Mouse (Mus musculus) hindbrain, embryonic 14.5 days (tissue): ENCODE data around the gene Ccdc162. TPM values are rescaled to one million over a fixed set of nuclear protein-coding genes. Genes with fewer than 3 reads are reported as not detected.
"Not testable (repeated sequence)": the region's sequence is repeated elsewhere in the genome, so short reads cannot be mapped to it uniquely, and the experiment has no call there.

Experiments
- ATAC-seq: fragments of 200-750 bp; cut with Nextera tagmentation; 2 replicates; pipeline ENCODE4 v1.8.0; 2017; ENCODE audit warnings: moderate number of reproducible peaks, mild to moderate bottlenecking, moderate TSS enrichment, moderate library complexity; ENCODE audit not compliant: low FRiP score
- DNase-seq: peaks from one replicate; pipeline ENCODE4 v3.0.0-alpha.2; 2015; ENCODE audit warnings: low spot score
- H3K27ac ChIP-seq: fragments of 300-500 bp; sonication (generic); 2 replicates; pipeline ENCODE4 v1.5.1; 2014; ENCODE audit warnings: mild to moderate bottlenecking, moderate library complexity
- H3K27me3 ChIP-seq: fragments of 300-500 bp; sonication (generic); 2 replicates; pipeline ENCODE4 v1.6.1; 2014; ENCODE audit warnings: mild to moderate bottlenecking, low read length, mixed read lengths; ENCODE audit not compliant: control insufficient read depth, insufficient read depth
- H3K36me3 ChIP-seq: fragments of 300-500 bp; sonication (generic); replicated peaks from 2 replicates; pipeline ENCODE4 v1.6.1; 2014; ENCODE audit not compliant: control insufficient read depth, insufficient read depth
- H3K4me1 ChIP-seq: fragments of 300-500 bp; sonication (generic); replicated peaks from 2 replicates; pipeline ENCODE4 v1.6.1; 2014; ENCODE audit warnings: antibody characterized with exemption, low read length, mixed read lengths; ENCODE audit not compliant: control insufficient read depth, insufficient read depth
- H3K4me2 ChIP-seq: fragments of 300-500 bp; sonication (generic); replicated peaks from 2 replicates; pipeline ENCODE4 v1.6.1; 2014; ENCODE audit warnings: mild to moderate bottlenecking, moderate library complexity
- H3K4me3 ChIP-seq: fragments of 300-500 bp; sonication (generic); replicated peaks from 2 replicates; pipeline ENCODE4 v1.5.1; 2014; ENCODE audit warnings: mild to moderate bottlenecking, low read length
- H3K9ac ChIP-seq: fragments of 300-500 bp; sonication (generic); 2 replicates; pipeline ENCODE4 v1.6.1; 2014
- H3K9me3 ChIP-seq: fragments of 300-500 bp; sonication (generic); 2 replicates; pipeline ENCODE4 v1.6.1; 2016; ENCODE audit warnings: low read length; ENCODE audit not compliant: control insufficient read depth
- WGBS: fragments of 180-500 bp; shearing (Covaris S2); extraction: QIAGEN DNeasy Blood & Tissue Kit; methylation state at CpG from one replicate; pipeline ENCODE4 v1.1.7; 2014; 5-methylcytosine and 5-hydroxymethylcytosine counted together
- polyA plus RNA-seq: library from polyadenylated mRNA; unstranded; fragments of >200 nt; fragmentation: Nextera tagmentation; extraction: Ambion mirVana; gene quantifications from 2 replicates; pipeline ENCODE4 v1.2.1, GENCODE M21; 2014

Gene Ccdc162
- polyA plus RNA-seq, 1 experiment from 2014 or later: 2.7 TPM

- DNase-seq (peak; percentile 67), ATAC-seq (0 out of 2 replicates have a peak, but pooled peaks have one; percentile 37)
- Histone ChIP-seq H3K4me1 (peaks cover 4% of the 10 kb centered on the region; the same call in 1 of the 2 replicates), H3K4me2 (peak overlapping the region; percentile 48), H3K4me3 (no peak overlapping the region), H3K9ac (peak overlapping the region; percentile 32), H3K27ac (no peak overlapping the region), H3K27me3 (peaks cover 2% of the 10 kb centered on the region; the same call in 1 of the 2 replicates), H3K9me3 (no peaks in the 10 kb centered on the region), H3K36me3 (no peaks in the 10 kb centered on the region)
- WGBS: 25% methylated on average over 18 of the region's 18 CpGs
Measured at GRCm38 (mm10) chr10:41678746-41679360, 37.6 kb downstream of the Ccdc162 start.

DNA sequence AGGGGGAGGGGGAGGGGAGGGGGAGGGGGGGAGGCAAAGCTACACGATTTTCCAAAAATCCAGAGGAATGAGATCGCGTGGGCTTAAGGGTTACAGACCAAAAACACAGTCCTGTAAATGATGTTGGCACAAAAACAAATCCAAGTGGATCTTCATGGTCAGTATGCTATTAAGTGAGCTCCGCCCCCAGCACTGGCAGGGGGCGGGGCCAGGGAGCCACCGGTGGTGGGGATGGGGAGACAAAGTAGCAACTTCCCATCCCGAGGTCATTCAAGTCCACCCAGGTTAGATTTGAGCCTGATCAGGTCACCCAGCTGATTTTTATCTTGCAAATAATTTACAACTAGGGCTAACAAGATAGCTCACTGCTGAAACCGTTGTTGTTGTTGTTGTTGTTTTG is 39.0 kb downstream of the Ccdc162 start:
- no peak overlapping the region for H3K27ac ChIP-seq
- H3K9me3 ChIP-seq: no peaks in the 10 kb centered on the region
- DNase-seq (no peak), ATAC-seq (no peak)
- H3K4me1 ChIP-seq: peaks cover 4% of the 10 kb centered on the region; the same call in 1 of the 2 replicates
- H3K4me3 ChIP-seq: no peak overlapping the region
- H3K27me3 ChIP-seq: no peaks in the 10 kb centered on the region
- no peak overlapping the region for H3K9ac ChIP-seq
- no peak overlapping the region for H3K4me2 ChIP-seq
- WGBS: 68% methylated on average over 8 of the region's 8 CpGs
- no peaks in the 10 kb centered on the region for H3K36me3 ChIP-seq

GRCm38 (mm10) chr10:41676661-41677061 is 39.8 kb downstream of the Ccdc162 start:
- no peaks in the 10 kb centered on the region for H3K36me3 ChIP-seq
- H3K4me3 ChIP-seq: no peak overlapping the region
- H3K9me3 ChIP-seq: no peaks in the 10 kb centered on the region
- ATAC-seq: no peak
- no peak overlapping the region for H3K27ac ChIP-seq
- peaks cover 4% of the 10 kb centered on the region; the same call in 1 of the 2 replicates for H3K4me1 ChIP-seq
- 83% methylated on average over 6 of the region's 6 CpGs for WGBS
- no peak overlapping the region for H3K4me2 ChIP-seq
- H3K9ac ChIP-seq: no peak overlapping the region
- H3K27me3 ChIP-seq: no peaks in the 10 kb centered on the region
- DNase-seq: no peak

GRCm38 (mm10) chr10:41675842-41676571 is 40.4 kb downstream of the Ccdc162 start:
- Histone ChIP-seq H3K4me1 (peaks cover 4% of the 10 kb centered on the region; the same call in 1 of the 2 replicates), H3K36me3 (no peaks in the 10 kb centered on the region), H3K4me2 (no peak overlapping the region), H3K27me3 (no peaks in the 10 kb centered on the region), H3K4me3 (no peak overlapping the region), H3K27ac (no peak overlapping the region), H3K9ac (no peak overlapping the region), H3K9me3 (no peaks in the 10 kb centered on the region)
- ATAC-seq: no peak
- 93% methylated on average over 6 of the region's 6 CpGs for WGBS
- no peak for DNase-seq

DNA sequence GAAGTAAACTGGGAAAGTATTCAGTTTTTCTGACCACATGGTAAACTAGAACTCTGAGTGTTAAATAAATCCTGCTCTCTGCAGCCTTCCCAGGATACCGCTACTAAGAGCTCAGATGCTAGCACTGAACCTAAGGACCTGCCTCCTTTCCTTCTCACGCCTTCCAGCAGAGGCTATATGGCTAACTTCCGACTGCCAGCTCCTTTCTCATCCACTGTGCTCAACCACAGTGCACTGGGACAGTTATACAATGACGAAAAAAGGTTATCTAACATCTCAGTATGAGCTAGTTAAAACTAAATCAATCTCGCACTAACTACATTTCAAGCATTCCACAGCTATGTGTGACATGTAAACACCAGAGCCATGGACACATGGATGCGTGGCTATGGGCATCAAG is 41.2 kb downstream of the Ccdc162 start:
- 86% methylated on average over 6 of the region's 6 CpGs for WGBS
- ATAC-seq (no peak), DNase-seq (no peak)

DNA sequence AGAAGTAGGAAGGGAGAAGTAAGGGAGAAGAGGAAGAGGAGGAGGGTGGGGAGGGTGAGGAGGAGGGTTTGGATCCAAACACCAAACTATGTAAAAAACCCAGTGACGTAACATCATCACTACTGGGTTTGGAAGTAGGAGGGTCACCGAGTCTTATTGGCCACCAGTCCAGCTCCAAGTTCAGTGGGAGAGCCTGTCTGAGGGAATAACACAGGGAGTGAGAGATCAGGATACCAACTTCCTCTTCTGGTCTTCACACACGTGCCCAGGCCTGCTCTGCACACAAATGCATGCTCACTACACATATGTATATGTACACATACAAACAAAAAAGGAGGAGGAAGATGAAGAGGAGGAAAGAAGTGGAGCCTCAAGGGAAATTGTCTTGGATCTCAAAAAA is 42.1 kb downstream of the Ccdc162 start:
- H3K27ac ChIP-seq: no peak overlapping the region
- DNase-seq: no peak
- no peaks in the 10 kb centered on the region for H3K9me3 ChIP-seq
- H3K36me3 ChIP-seq: no peaks in the 10 kb centered on the region
- no peak overlapping the region for H3K4me2 ChIP-seq
- no peak overlapping the region for H3K9ac ChIP-seq
- peaks cover 4% of the 10 kb centered on the region; the same call in 1 of the 2 replicates for H3K4me1 ChIP-seq
- no peak overlapping the region for H3K4me3 ChIP-seq
- no peaks in the 10 kb centered on the region for H3K27me3 ChIP-seq
- 89% methylated on average over 3 of the region's 3 CpGs for WGBS
- ATAC-seq: no peak

More for the DNA sequence above, 41.2 kb downstream of the Ccdc162 start:
- Histone ChIP-seq H3K4me3 (no peak overlapping the region), H3K4me2 (no peak overlapping the region), H3K27ac (no peak overlapping the region), H3K4me1 (peaks cover 4% of the 10 kb centered on the region; the same call in 1 of the 2 replicates), H3K27me3 (no peaks in the 10 kb centered on the region), H3K9ac (no peak overlapping the region), H3K36me3 (no peaks in the 10 kb centered on the region), H3K9me3 (no peaks in the 10 kb centered on the region)

DNA sequence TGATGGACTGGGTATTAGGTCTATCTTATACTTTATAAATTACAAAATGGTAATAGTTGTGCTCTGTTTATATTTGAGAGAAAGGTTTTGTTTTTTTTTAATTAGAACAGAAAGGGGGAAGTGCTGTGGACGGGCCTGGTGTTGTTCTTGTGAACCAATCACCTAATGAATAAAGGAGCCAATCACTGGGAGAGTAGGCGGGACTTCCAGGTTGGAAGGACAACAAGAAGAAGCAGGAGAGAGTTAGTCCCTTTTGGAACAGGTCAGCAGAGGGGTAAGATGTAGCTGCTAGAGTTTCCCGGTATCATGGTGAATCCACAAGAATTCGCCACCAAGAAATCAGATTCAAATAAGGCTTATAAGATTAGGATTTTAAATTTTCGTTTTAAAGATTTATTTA is 46.2 kb downstream of the Ccdc162 start:
- Histone ChIP-seq H3K36me3 (no peaks in the 10 kb centered on the region), H3K4me1 (no peaks in the 10 kb centered on the region), H3K4me3 (no peak overlapping the region), H3K9ac (no peak overlapping the region), H3K27me3 (no peaks in the 10 kb centered on the region), H3K27ac (no peak overlapping the region), H3K4me2 (no peak overlapping the region), H3K9me3 (peaks cover 12% of the 10 kb centered on the region; the same call in 1 of the 2 replicates)
- 87% methylated on average over 5 of the region's 5 CpGs for WGBS
- no peak for DNase-seq
- no peak for ATAC-seq

- Histone ChIP-seq H3K9ac (no peak overlapping the region), H3K9me3 (peaks cover 12% of the 10 kb centered on the region; the same call in 1 of the 2 replicates), H3K27me3 (no peaks in the 10 kb centered on the region), H3K4me1 (no peaks in the 10 kb centered on the region), H3K27ac (no peak overlapping the region), H3K4me2 (no peak overlapping the region), H3K4me3 (no peak overlapping the region), H3K36me3 (no peaks in the 10 kb centered on the region)
- 88% methylated on average over 1 of the region's 1 CpGs for WGBS
- no peak for DNase-seq
- ATAC-seq: no peak
Measured at GRCm38 (mm10) chr10:41665498-41665897, 50.9 kb downstream of the Ccdc162 start.

DNA sequence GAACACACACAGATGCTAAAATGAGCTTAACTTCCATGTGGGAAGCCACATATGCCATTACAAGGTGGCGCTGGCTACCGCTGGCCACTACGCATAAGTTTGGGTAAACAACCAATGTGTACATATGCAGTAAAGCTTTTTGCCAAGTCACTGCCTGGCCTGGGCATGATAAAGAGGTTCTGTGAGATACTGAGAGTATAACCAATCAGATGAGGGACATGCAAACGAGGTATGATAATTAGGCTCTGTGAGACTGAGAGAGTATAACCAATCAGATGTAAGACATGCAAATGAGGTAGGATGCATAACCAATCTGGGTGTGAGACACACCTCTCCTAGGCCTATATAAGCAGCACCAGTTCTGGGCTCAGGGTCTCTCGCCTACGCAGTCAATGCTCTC is 56.8 kb downstream of the Ccdc162 start:
- DNase-seq, ATAC-seq: not testable (repeated sequence)
- 92% methylated on average over 6 of the region's 6 CpGs for WGBS

More for the DNA sequence above, 56.8 kb downstream of the Ccdc162 start:
- not testable (repeated sequence) for H3K36me3 ChIP-seq, H3K9ac ChIP-seq, H3K27ac ChIP-seq, H3K27me3 ChIP-seq, H3K4me1 ChIP-seq, H3K9me3 ChIP-seq, H3K4me3 ChIP-seq, H3K4me2 ChIP-seq
